Mouse (Mus musculus): Measurements from ENCODE around the gene Fbxl17. TPM values are rescaled to one million over a fixed set of nuclear protein-coding genes. Genes with fewer than 3 reads are reported as not detected.
A peak's percentile ranks its signal among the peaks of the same experiment; 100 is the strongest.

Gene Fbxl17
- polyA plus RNA-seq, 1 experiment from 2014 or later: 13.6 TPM

GRCm38 (mm10) chr17:63167248-63167647 is 332.6 kb downstream of the Fbxl17 start:
- no peak overlapping the region for H3K4me2 ChIP-seq
- no peaks in the 10 kb centered on the region for H3K36me3 ChIP-seq
- no peak for ATAC-seq (ENCODE audit: low FRiP score, low read depth)
- no peak overlapping the region for H3K27ac ChIP-seq (replicated peaks)
- H3K9me3 ChIP-seq: no peaks in the 10 kb centered on the region
- 58% methylated on average over 3 of the region's 3 CpGs for WGBS
- H3K27me3 ChIP-seq: no peaks in the 10 kb centered on the region
- H3K4me3 ChIP-seq: no peak overlapping the region
- peaks cover 10% of the 10 kb centered on the region for H3K4me1 ChIP-seq (replicated peaks)
- no peak overlapping the region for H3K9ac ChIP-seq

DNA sequence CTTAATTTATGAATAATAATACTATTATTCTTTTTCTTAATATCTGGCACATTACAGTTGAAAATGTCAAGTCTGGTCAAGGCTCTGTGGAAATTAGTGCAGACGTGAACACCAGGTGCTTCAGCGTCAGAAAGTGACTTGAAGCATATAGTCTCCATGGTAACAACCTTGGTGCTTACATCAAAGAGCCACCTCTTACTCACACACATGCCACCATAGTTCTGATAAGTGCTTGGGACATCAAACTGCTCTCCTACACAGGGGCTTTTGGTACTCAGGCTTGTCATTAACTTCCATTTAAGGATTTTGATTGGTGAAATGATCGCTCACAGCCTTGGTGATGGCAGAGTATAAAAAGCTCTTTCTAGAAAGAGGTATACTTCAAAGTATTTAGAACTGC is 333.1 kb downstream of the Fbxl17 start:
- no peak overlapping the region for H3K4me2 ChIP-seq
- H3K4me1 ChIP-seq (replicated peaks): peaks cover 5% of the 10 kb centered on the region
- no peak overlapping the region for H3K9ac ChIP-seq
- H3K27me3 ChIP-seq: no peaks in the 10 kb centered on the region
- WGBS: 68% methylated on average over 3 of the region's 3 CpGs
- no peaks in the 10 kb centered on the region for H3K9me3 ChIP-seq
- no peak for ATAC-seq (ENCODE audit: low FRiP score, low read depth)
- H3K4me3 ChIP-seq: no peak overlapping the region
- H3K36me3 ChIP-seq: no peaks in the 10 kb centered on the region
- H3K27ac ChIP-seq (replicated peaks): no peak overlapping the region

GRCm38 (mm10) chr17:63165847-63166246 is 334.0 kb downstream of the Fbxl17 start:
- H3K4me2 ChIP-seq: no peak overlapping the region
- no peak overlapping the region for H3K27ac ChIP-seq (replicated peaks)
- H3K36me3 ChIP-seq: no peaks in the 10 kb centered on the region
- H3K27me3 ChIP-seq: no peaks in the 10 kb centered on the region
- WGBS: 61% methylated on average over 13 of the region's 13 CpGs
- no peak overlapping the region for H3K4me3 ChIP-seq
- H3K4me1 ChIP-seq (replicated peaks): no peaks in the 10 kb centered on the region; the same call in 1 of the 2 replicates
- peak; percentile 47; the same call in 1 of the 2 replicates for ATAC-seq (ENCODE audit: low FRiP score, low read depth)
- no peaks in the 10 kb centered on the region for H3K9me3 ChIP-seq
- H3K9ac ChIP-seq: no peak overlapping the region

GRCm38 (mm10) chr17:63164289-63164688 is 335.5 kb downstream of the Fbxl17 start:
- no peak overlapping the region for H3K4me3 ChIP-seq
- 90% methylated on average over 1 of the region's 1 CpGs for WGBS
- ATAC-seq (ENCODE audit: low FRiP score, low read depth): no peak
- H3K4me2 ChIP-seq: no peak overlapping the region
- H3K4me1 ChIP-seq (replicated peaks): no peaks in the 10 kb centered on the region; the same call in 1 of the 2 replicates
- H3K36me3 ChIP-seq: no peaks in the 10 kb centered on the region
- no peaks in the 10 kb centered on the region for H3K27me3 ChIP-seq
- H3K9me3 ChIP-seq: no peaks in the 10 kb centered on the region
- no peak overlapping the region for H3K27ac ChIP-seq (replicated peaks)
- no peak overlapping the region for H3K9ac ChIP-seq

DNA sequence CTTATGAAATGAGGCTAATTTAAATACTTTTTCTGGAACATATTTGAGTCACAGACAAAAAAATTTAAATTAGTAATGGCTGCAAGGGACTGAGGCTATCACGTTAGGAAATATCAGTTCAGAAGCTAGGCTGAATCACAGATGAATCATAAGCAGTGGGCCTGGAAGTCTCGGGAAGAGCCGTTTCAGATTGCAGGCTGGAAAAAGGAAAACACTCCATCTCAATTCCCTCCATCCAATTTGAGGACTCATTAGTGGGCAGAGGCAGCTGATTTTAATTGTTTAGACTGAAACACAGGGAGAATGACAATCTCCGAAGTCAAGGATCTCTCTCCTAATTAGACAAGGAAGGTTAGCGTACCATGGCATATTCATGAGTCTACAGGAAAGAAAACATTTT is 337.9 kb downstream of the Fbxl17 start:
- Histone ChIP-seq H3K9me3 (no peaks in the 10 kb centered on the region), H3K36me3 (no peaks in the 10 kb centered on the region), H3K27ac (replicated peaks) (no peak overlapping the region), H3K9ac (no peak overlapping the region), H3K4me2 (no peak overlapping the region), H3K4me3 (no peak overlapping the region), H3K4me1 (replicated peaks) (peaks cover 4% of the 10 kb centered on the region), H3K27me3 (no peaks in the 10 kb centered on the region)
- ATAC-seq (ENCODE audit: low FRiP score, low read depth): no peak
- WGBS: 47% methylated on average over 5 of the region's 5 CpGs

DNA sequence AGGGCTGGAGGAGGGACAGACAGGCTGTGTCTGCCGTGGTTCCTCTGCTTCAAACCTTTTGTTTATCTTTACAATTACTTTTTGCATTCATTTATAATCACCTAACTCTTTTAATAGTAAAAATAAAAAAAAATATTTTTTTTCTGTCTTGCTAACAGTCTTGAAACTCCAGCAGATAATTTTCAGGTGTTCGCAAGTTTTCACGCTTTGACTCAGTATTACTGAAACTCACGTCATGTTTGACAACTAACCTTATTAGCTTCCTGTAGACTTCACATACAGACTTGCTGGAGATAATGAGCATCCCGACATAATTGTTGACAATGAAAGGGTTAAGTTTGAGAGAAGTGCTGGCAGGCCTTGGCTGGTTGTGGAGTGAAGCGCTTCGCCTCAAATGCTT is 340.6 kb downstream of the Fbxl17 start:
- Histone ChIP-seq H3K9me3 (no peaks in the 10 kb centered on the region), H3K36me3 (no peaks in the 10 kb centered on the region), H3K4me1 (replicated peaks) (peaks cover 4% of the 10 kb centered on the region), H3K27me3 (no peaks in the 10 kb centered on the region), H3K4me2 (no peak overlapping the region), H3K4me3 (no peak overlapping the region), H3K9ac (no peak overlapping the region), H3K27ac (replicated peaks) (no peak overlapping the region)
- WGBS: 59% methylated on average over 7 of the region's 7 CpGs
- no peak for ATAC-seq (ENCODE audit: low FRiP score, low read depth)

DNA sequence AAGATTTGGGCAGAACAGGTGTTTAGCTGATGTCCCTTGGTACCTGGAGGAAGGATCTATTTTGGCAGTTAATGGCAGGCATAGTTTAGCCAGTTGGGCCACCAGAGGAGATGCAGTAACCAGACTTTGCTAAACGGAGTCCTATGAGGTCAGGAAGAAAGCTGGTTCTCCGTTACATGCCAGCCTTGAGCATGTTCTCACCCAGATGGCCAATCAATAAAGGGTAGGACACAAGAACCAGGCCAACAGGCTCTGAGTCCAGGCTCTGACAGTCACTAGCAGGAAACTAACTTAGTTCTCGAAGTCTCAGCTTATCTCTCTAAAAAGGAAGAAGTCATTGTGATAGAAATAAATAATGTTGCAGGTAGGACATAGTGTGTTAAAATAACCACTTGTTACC is 341.4 kb downstream of the Fbxl17 start:
- Histone ChIP-seq H3K4me1 (replicated peaks) (peaks cover 4% of the 10 kb centered on the region), H3K27me3 (no peaks in the 10 kb centered on the region), H3K9me3 (no peaks in the 10 kb centered on the region), H3K4me3 (no peak overlapping the region), H3K36me3 (no peaks in the 10 kb centered on the region), H3K4me2 (no peak overlapping the region), H3K9ac (no peak overlapping the region), H3K27ac (replicated peaks) (no peak overlapping the region)
- WGBS: 55% methylated on average over 3 of the region's 3 CpGs
- ATAC-seq (ENCODE audit: low FRiP score, low read depth): no peak

GRCm38 (mm10) chr17:63157906-63158305 is 341.9 kb downstream of the Fbxl17 start:
- peaks cover 4% of the 10 kb centered on the region for H3K4me1 ChIP-seq (replicated peaks)
- H3K27ac ChIP-seq (replicated peaks): 0 out of 2 replicates have a peak overlapping the region, but pooled peaks have one; percentile 38
- H3K9ac ChIP-seq: no peak overlapping the region
- H3K4me3 ChIP-seq: no peak overlapping the region
- ATAC-seq (ENCODE audit: low FRiP score, low read depth): 0 out of 2 replicates have a peak, but pooled peaks have one; percentile 34
- no peaks in the 10 kb centered on the region for H3K36me3 ChIP-seq
- no peaks in the 10 kb centered on the region for H3K27me3 ChIP-seq
- no peak overlapping the region for H3K4me2 ChIP-seq
- no peaks in the 10 kb centered on the region for H3K9me3 ChIP-seq
- WGBS: 11% methylated on average over 6 of the region's 6 CpGs

GRCm38 (mm10) chr17:63157019-63157418 is 342.8 kb downstream of the Fbxl17 start:
- H3K4me1 ChIP-seq (replicated peaks): peaks cover 4% of the 10 kb centered on the region
- no peak overlapping the region for H3K4me3 ChIP-seq
- H3K36me3 ChIP-seq: no peaks in the 10 kb centered on the region
- ATAC-seq (ENCODE audit: low FRiP score, low read depth): no peak
- H3K27me3 ChIP-seq: no peaks in the 10 kb centered on the region
- H3K9ac ChIP-seq: no peak overlapping the region
- no peaks in the 10 kb centered on the region for H3K9me3 ChIP-seq
- H3K4me2 ChIP-seq: no peak overlapping the region
- no peak overlapping the region for H3K27ac ChIP-seq (replicated peaks)
- 90% methylated on average over 7 of the region's 7 CpGs for WGBS

DNA sequence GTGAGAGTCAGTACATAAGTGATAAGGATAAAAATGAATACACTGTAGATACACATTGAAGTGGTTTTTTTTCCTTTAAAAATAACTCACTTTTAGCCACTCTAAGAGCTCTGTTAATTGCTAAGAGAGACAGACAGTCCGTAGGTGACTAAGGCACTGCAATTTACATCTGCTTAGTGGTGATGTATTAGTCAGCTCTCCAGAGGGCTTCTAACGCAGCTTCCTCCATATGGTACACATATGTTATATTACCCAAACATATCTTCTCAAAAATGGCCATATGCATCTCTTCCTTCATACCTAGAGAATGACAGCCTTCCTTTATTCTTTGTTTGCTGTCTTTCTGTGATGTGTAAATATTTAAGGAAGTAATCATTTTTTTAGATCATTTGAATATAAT is 353.3 kb downstream of the Fbxl17 start:
- WGBS: 28% methylated on average over 2 of the region's 2 CpGs
- no peak for ATAC-seq (ENCODE audit: low FRiP score, low read depth)
- no peaks in the 10 kb centered on the region for H3K36me3 ChIP-seq
- peak overlapping the region; percentile 59; the same call in 1 of the 2 replicates for H3K27ac ChIP-seq (replicated peaks)
- H3K4me2 ChIP-seq: no peak overlapping the region
- no peak overlapping the region for H3K4me3 ChIP-seq
- H3K9ac ChIP-seq: no peak overlapping the region
- H3K27me3 ChIP-seq: no peaks in the 10 kb centered on the region
- H3K9me3 ChIP-seq: no peaks in the 10 kb centered on the region
- H3K4me1 ChIP-seq (replicated peaks): peaks cover 30% of the 10 kb centered on the region

- Histone ChIP-seq H3K9ac (no peak overlapping the region), H3K27me3 (no peaks in the 10 kb centered on the region), H3K4me2 (0 out of 2 replicates have a peak overlapping the region, but pooled peaks have one; percentile 16), H3K4me3 (no peak overlapping the region), H3K4me1 (replicated peaks) (peaks cover 30% of the 10 kb centered on the region), H3K9me3 (no peaks in the 10 kb centered on the region), H3K27ac (replicated peaks) (peak overlapping the region; percentile 59), H3K36me3 (no peaks in the 10 kb centered on the region)
- WGBS: 18% methylated on average over 12 of the region's 12 CpGs
- peak; percentile 65 for ATAC-seq (ENCODE audit: low FRiP score, low read depth)
Measured at GRCm38 (mm10) chr17:63145751-63146491, 353.9 kb downstream of the Fbxl17 start.

DNA sequence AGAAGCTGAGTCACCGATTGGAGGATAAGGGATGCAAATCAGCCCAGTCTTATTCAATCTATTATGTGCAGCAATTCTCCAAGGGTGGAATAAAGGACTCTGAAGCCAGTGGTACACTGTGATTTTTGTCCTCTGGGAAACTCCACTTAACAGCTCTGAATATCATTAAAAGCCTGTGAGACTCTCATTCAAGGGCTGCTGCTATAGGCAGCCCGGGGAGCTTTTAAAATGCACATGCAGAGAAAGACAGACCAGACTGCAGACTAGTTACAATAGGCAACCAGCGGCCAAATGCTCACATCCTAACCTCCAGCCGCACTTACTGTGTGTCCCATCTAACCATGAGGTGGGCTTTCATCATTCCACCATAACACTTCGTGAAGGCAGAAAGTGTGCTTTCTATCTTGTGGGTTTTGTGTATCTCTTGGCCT is 354.5 kb downstream of the Fbxl17 start:
- H3K27ac ChIP-seq (replicated peaks): peak overlapping the region; percentile 59
- H3K27me3 ChIP-seq: no peaks in the 10 kb centered on the region
- no peak overlapping the region for H3K4me3 ChIP-seq
- WGBS: 7% methylated on average over 5 of the region's 5 CpGs
- ATAC-seq (ENCODE audit: low FRiP score, low read depth): peak; percentile 79
- H3K36me3 ChIP-seq: no peaks in the 10 kb centered on the region
- no peaks in the 10 kb centered on the region for H3K9me3 ChIP-seq
- no peak overlapping the region for H3K9ac ChIP-seq
- H3K4me1 ChIP-seq (replicated peaks): peaks cover 30% of the 10 kb centered on the region
- 0 out of 2 replicates have a peak overlapping the region, but pooled peaks have one; percentile 16 for H3K4me2 ChIP-seq

Measured in hindbrain, embryonic 15.5 days (tissue).